Mouse (Mus musculus): Measurements from ENCODE around the gene Ccdc85b. TPM values are rescaled to one million over a fixed set of nuclear protein-coding genes. Genes with fewer than 3 reads are reported as not detected.

The Ccdc85b gene
- total and polyA plus RNA-seq, 3 experiments: 3.0 to 13.1 (median 3.3) TPM

DNA sequence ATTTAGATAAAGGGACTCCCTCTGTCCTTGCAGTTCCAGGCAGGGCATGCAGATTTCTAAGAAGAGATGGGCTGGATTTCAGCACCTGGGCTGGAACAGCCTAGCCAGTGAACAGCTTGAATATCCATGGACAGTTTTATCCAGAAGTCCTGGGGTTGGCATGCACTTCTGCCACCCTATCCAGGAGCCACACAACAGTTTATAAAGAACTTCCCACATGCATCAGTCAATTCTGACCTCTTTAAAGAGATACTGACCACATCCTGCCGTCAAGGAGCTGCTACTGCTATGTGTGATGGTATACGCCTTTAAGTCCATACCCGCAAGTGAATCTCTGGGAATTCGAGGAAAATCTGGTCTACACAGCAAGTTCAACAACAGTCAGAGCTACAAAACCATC, 28.5 kb downstream of the Ccdc85b start:
- peaks cover 7% of the 10 kb centered on the region for H3K27me3 ChIP-seq (ENCODE audit: insufficient read depth, low read length)
- peaks cover 44% of the 10 kb centered on the region for H3K36me3 ChIP-seq (replicated peaks)
- H3K9me3 ChIP-seq (replicated peaks): no peaks in the 10 kb centered on the region
- no peak overlapping the region for H3K4me3 ChIP-seq (ENCODE audit: low read depth, low read length)
- H3K4me1 ChIP-seq (ENCODE audit: insufficient read depth, low read depth, low read length): peaks cover 46% of the 10 kb centered on the region
- ATAC-seq (ENCODE audit: extremely low read depth, insufficient number of reproducible peaks, low FRiP score, poor library complexity, severe bottlenecking) (no peak), DNase-seq (ENCODE audit: low spot score) (no peak)
- TF ChIP-seq TAL1 (conservative IDR thresholded peaks at IDR 0.05; ENCODE audit: low read depth, low read length) (no peak), GATA1 (IDR thresholded peaks at IDR 0.05; ENCODE audit: borderline replicate concordance, low read length) (no peak), POLR2AphosphoS5 (IDR thresholded peaks at IDR 0.05; ENCODE audit: insufficient replicate concordance, low read depth, low read length) (no peak)

DNA sequence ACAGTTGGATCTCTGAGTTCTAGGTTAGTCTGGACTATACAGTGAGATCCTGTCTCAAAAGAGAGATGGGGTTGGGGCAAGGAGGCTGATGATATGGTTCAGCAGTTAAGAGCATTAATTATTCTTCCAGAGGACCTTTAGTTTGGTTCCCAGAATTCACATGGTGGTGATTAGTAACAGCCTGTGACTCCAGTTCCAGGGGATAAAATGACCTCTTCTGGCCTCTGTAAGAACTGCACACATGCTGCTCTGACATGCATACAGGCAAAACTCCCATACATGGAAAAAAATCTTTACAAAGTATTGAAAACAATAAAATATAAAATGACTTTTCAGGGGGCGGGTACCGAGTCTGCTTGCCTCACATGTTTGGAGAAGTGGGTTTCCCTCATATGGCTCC, 29.6 kb downstream of the Ccdc85b start:
- Histone ChIP-seq H3K9me3 (replicated peaks) (no peaks in the 10 kb centered on the region), H3K36me3 (replicated peaks) (peaks cover 50% of the 10 kb centered on the region), H3K4me3 (ENCODE audit: low read depth, low read length) (no peak overlapping the region), H3K4me1 (ENCODE audit: insufficient read depth, low read depth, low read length) (peaks cover 46% of the 10 kb centered on the region), H3K27me3 (ENCODE audit: insufficient read depth, low read length) (no peaks in the 10 kb centered on the region; the same call in 1 of the 2 replicates)
- TF ChIP-seq GATA1 (IDR thresholded peaks at IDR 0.05; ENCODE audit: borderline replicate concordance, low read length): no peak
- TF ChIP-seq CTCF (IDR thresholded peaks at IDR 0.05; ENCODE audit: low read depth, low read length): peak; percentile 36; the same call in 1 of the 2 replicates
- DNase-seq (ENCODE audit: low spot score) (no peak), ATAC-seq (ENCODE audit: extremely low read depth, insufficient number of reproducible peaks, low FRiP score, poor library complexity, severe bottlenecking) (no peak)

DNA sequence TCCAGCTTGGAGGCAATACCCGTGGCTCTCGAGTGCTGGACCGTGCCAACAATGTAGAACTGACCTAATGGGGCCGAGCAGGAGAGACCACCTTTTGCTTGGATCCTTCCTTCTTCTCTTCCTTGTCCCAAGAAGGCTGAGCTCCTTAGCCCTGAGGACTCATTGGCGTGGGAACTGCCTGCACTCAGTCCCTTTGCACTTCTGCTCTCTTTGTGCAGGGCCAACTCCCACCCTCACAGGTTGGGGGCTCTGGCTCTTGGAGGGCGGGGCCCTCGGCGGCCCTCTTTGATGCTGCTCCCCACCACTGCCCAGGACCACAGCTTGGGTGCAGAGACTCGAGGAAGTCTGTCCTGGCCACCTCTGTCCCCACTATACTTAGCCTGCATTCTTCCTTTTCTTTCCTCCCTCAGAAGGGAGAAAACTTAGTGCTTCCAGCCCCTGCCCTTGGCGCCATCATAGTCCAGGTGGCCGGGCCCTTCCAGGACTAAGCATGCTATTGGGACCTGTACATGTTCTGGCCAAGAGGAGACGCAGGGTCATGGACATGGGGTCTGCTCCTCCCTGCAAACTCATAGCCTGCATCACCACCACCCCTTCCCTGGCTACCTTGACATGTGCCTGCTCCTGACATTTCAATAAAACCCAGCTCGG, 30.9 kb downstream of the Ccdc85b start:
- H3K4me3 ChIP-seq (ENCODE audit: low read depth, low read length): peak overlapping the region; percentile 100; the same call in 1 of the 2 replicates
- peaks cover 63% of the 10 kb centered on the region for H3K36me3 ChIP-seq (replicated peaks)
- ATAC-seq (ENCODE audit: extremely low read depth, insufficient number of reproducible peaks, low FRiP score, poor library complexity, severe bottlenecking): no peak
- no peaks in the 10 kb centered on the region; the same call in 1 of the 2 replicates for H3K27me3 ChIP-seq (ENCODE audit: insufficient read depth, low read length)
- peaks cover 51% of the 10 kb centered on the region for H3K4me1 ChIP-seq (ENCODE audit: insufficient read depth, low read depth, low read length)
- no peak for DNase-seq (ENCODE audit: low spot score)
- H3K9me3 ChIP-seq (replicated peaks): no peaks in the 10 kb centered on the region
- TF ChIP-seq CTCF (IDR thresholded peaks at IDR 0.05; ENCODE audit: low read depth, low read length) (no peak), POLR2AphosphoS5 (IDR thresholded peaks at IDR 0.05; ENCODE audit: insufficient replicate concordance, low read depth, low read length) (no peak), GATA2 (IDR thresholded peaks at IDR 0.05; ENCODE audit: borderline replicate concordance, low read depth, low read length) (no peak), GATA1 (IDR thresholded peaks at IDR 0.05; ENCODE audit: borderline replicate concordance, low read length) (no peak)

DNA sequence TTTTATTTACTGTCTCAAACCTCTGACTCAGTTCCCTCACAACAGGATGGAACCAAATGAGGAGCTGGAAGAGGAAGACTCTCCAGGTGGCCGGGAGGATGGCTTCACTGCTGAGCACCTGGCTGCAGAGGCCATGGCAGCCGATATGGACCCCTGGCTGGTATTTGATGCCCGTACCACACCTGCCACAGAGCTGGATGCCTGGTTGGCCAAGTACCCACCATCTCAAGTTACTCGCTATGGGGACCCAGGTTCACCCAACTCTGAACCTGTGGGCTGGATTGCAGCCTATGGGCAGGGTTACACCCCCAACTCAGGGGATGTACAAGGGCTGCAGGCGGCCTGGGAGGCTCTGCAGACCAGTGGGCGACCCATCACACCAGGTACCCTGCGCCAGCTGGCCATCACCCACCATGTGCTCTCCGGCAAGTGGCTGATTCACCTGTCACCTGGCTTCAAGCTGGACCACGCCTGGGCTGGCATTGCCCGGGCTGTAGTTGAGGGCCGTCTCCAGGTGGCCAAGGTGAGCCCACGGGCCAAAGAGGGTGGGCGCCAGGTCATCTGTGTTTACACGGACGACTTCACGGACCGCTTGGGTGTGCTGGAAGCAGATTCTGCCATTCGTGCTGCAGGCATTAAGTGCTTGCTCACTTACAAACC, 31.7 kb downstream of the Ccdc85b start:
- H3K4me3 ChIP-seq (ENCODE audit: low read depth, low read length): peak overlapping the region; percentile 100
- ATAC-seq (ENCODE audit: extremely low read depth, insufficient number of reproducible peaks, low FRiP score, poor library complexity, severe bottlenecking): no peak
- TF ChIP-seq GATA1 (IDR thresholded peaks at IDR 0.05; ENCODE audit: borderline replicate concordance, low read length) (no peak), TAL1 (conservative IDR thresholded peaks at IDR 0.05; ENCODE audit: low read depth, low read length) (no peak), GATA2 (IDR thresholded peaks at IDR 0.05; ENCODE audit: borderline replicate concordance, low read depth, low read length) (no peak), CTCF (IDR thresholded peaks at IDR 0.05; ENCODE audit: low read depth, low read length) (no peak), POLR2AphosphoS5 (IDR thresholded peaks at IDR 0.05; ENCODE audit: insufficient replicate concordance, low read depth, low read length) (no peak; the same call in 1 of the 2 replicates)
- H3K9me3 ChIP-seq (replicated peaks): no peaks in the 10 kb centered on the region
- DNase-seq (ENCODE audit: low spot score): no peak
- no peaks in the 10 kb centered on the region for H3K27me3 ChIP-seq (ENCODE audit: insufficient read depth, low read length)
- peaks cover 52% of the 10 kb centered on the region for H3K4me1 ChIP-seq (ENCODE audit: insufficient read depth, low read depth, low read length)
- peaks cover 70% of the 10 kb centered on the region for H3K36me3 ChIP-seq (replicated peaks)

DNA sequence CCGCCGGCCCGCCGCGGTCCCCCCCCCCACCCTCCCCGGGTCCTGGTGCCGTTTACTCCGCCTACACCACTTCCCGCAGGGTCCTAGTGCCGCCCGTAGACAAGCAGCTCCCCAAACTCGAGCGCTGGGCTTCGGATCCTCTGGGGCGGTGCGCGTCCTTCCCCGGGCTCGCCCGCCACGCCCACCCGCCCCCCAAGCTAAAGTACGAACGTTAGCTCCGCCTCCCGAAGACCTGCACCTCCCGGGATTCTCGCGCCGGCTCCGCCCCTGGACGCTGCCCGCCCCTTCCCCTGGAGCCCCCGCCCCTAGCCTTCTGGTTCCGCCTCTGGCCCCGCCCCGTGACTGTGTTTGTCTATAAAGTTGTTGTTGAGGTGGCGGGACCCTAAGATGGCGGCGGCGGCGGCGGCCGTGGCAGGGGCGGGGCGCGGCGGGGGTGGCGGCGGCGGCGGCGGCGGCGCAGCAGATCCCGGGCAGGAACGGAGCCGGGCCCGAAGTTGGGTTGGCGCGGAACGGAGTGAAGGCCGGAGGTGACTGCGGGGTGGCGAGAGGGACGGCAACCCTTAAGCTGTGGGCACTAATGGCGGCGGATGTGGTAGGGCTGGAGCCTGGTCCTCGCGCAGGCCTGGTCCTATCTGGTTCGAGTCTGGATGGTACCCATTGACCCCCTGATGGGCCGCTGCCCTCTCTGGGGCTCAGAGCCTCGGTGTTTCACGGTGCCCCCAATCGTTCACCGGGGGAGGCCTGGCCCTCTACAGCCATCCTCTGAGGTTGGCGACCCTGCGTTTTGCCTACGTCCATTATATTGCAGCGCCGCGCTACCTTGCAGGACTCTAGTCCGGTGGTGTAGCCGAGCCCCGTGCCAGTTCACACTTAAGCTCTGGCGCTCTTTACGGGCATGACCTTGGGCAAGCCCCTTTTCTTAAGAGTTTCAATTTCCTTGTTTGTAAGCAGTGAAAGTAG, 32.6 kb downstream of the Ccdc85b start, which contains the start of the genes Drap1 and AI837181:
TSS of gene Drap1 (minus strand) at position 198 of the 960 bp plus-strand sequence.
TSS of gene AI837181 (plus strand) at position 363 of the 960 bp plus-strand sequence.
- H3K27me3 ChIP-seq (ENCODE audit: insufficient read depth, low read length): no peaks in the 10 kb centered on the region
- H3K36me3 ChIP-seq (replicated peaks): peaks cover 76% of the 10 kb centered on the region
- peaks cover 55% of the 10 kb centered on the region for H3K4me1 ChIP-seq (ENCODE audit: insufficient read depth, low read depth, low read length)
- no peaks in the 10 kb centered on the region for H3K9me3 ChIP-seq (replicated peaks)
- peak within 1 kb of the TSS; percentile 100 for H3K4me3 ChIP-seq (ENCODE audit: low read depth, low read length)
- ATAC-seq (ENCODE audit: extremely low read depth, insufficient number of reproducible peaks, low FRiP score, poor library complexity, severe bottlenecking) (peak; percentile 76), DNase-seq (ENCODE audit: low spot score) (peak; percentile 97)
- no peak for TF ChIP-seq GATA2 (IDR thresholded peaks at IDR 0.05; ENCODE audit: borderline replicate concordance, low read depth, low read length)
- no peak for TF ChIP-seq POLR2AphosphoS5 (IDR thresholded peaks at IDR 0.05; ENCODE audit: insufficient replicate concordance, low read depth, low read length)
- TF ChIP-seq GATA1 (IDR thresholded peaks at IDR 0.05; ENCODE audit: borderline replicate concordance, low read length): no peak
- TF ChIP-seq CTCF (IDR thresholded peaks at IDR 0.05; ENCODE audit: low read depth, low read length): no peak
- no peak for TF ChIP-seq TAL1 (conservative IDR thresholded peaks at IDR 0.05; ENCODE audit: low read depth, low read length)

All from G1E (cell line).